Mouse (Mus musculus) testis, postnatal 14 days (tissue): ENCODE measurements at regions not wholly inside any gene's neighbourhood (a gene's known extent, or its start where the extent isn't known, plus 50 kb on each side); places are given as distances from the start of the nearest gene placed in this dataset.

ENCODE experiments used
- DNase-seq: peaks from one replicate; pipeline ENCODE4 v3.0.0; 2021; ENCODE audit warnings: low spot score

GRCm38 (mm10) chr2:73041475-73041874 is 55.0 kb upstream of the Gm11084 start:
- no peak for DNase-seq

- no peak for DNase-seq
Observed at GRCm38 (mm10) chr2:73040031-73040430, 53.5 kb upstream of the Gm11084 start.

GRCm38 (mm10) chr2:73039300-73039699 is 52.8 kb upstream of the Gm11084 start:
- DNase-seq, result no peak

GRCm38 (mm10) chr2:73038290-73038732 is 51.8 kb upstream of the Gm11084 start:
- peak; percentile 56 for DNase-seq

GRCm38 (mm10) chr2:73037266-73038046 is 50.9 kb upstream of the Gm11084 start:
- DNase-seq, result peak; percentile 22
